Mouse (Mus musculus) hindbrain, embryonic 16.5 days (tissue): Measurements from ENCODE around the gene Gm28048. TPM values are rescaled to one million over a fixed set of nuclear protein-coding genes. Genes with fewer than 3 reads are reported as not detected.

Experiments
- ATAC-seq: fragments of 200-750 bp; cut with Nextera tagmentation; 2 replicates; pipeline ENCODE4 v1.8.0; 2017; ENCODE audit warnings: moderate TSS enrichment, moderate library complexity
- H3K27ac ChIP-seq: fragments of 300-500 bp; sonication (generic); 2 replicates; pipeline ENCODE4 v1.5.1; 2014; ENCODE audit warnings: low read depth, mild to moderate bottlenecking, control low read depth, low read length, moderate library complexity
- H3K27me3 ChIP-seq: fragments of 300-500 bp; sonication (generic); replicated peaks from 2 replicates; pipeline ENCODE4 v1.6.1; 2014; ENCODE audit warnings: low read length; ENCODE audit not compliant: control insufficient read depth, insufficient read depth
- H3K36me3 ChIP-seq: fragments of 300-500 bp; sonication (generic); 2 replicates; pipeline ENCODE4 v1.6.1; 2014; ENCODE audit warnings: mild to moderate bottlenecking, low read length, moderate library complexity, mixed read lengths; ENCODE audit not compliant: control insufficient read depth, insufficient read depth
- H3K4me1 ChIP-seq: fragments of 300-500 bp; sonication (generic); 2 replicates; pipeline ENCODE4 v1.6.1; 2014; ENCODE audit warnings: low read depth, low read length; ENCODE audit not compliant: control insufficient read depth, insufficient read depth
- H3K4me2 ChIP-seq: fragments of 300-500 bp; sonication (generic); 2 replicates; pipeline ENCODE4 v1.6.1; 2014; ENCODE audit warnings: mild to moderate bottlenecking, low read length, control low read depth, moderate library complexity
- H3K4me3 ChIP-seq: fragments of 300-500 bp; sonication (generic); 2 replicates; pipeline ENCODE4 v1.5.1; 2014; ENCODE audit warnings: mild to moderate bottlenecking, low read length, control low read depth, moderate library complexity
- H3K9ac ChIP-seq: fragments of 300-500 bp; sonication (generic); 2 replicates; pipeline ENCODE4 v1.6.1; 2014; ENCODE audit warnings: low read depth, mild to moderate bottlenecking, control low read depth, low read length, moderate library complexity
- H3K9me3 ChIP-seq: fragments of 300-500 bp; sonication (generic); 2 replicates; pipeline ENCODE4 v1.6.1; 2014; ENCODE audit warnings: mild to moderate bottlenecking, low read length, moderate library complexity; ENCODE audit not compliant: control insufficient read depth
- WGBS: fragments of 180-500 bp; shearing (Covaris S2); extraction: QIAGEN DNeasy Blood & Tissue Kit; methylation state at CpG from one replicate; pipeline ENCODE4 v1.1.7; 2014; 5-methylcytosine and 5-hydroxymethylcytosine counted together
- polyA plus RNA-seq: library from polyadenylated mRNA; unstranded; fragments of >200 nt; fragmentation: Nextera tagmentation; extraction: Ambion mirVana; gene quantifications from 2 replicates; pipeline ENCODE4 v1.2.1, GENCODE M21; 2015

Gene Gm28048
- polyA plus RNA-seq, 1 experiment from 2014 or later = 5.4 TPM

DNA sequence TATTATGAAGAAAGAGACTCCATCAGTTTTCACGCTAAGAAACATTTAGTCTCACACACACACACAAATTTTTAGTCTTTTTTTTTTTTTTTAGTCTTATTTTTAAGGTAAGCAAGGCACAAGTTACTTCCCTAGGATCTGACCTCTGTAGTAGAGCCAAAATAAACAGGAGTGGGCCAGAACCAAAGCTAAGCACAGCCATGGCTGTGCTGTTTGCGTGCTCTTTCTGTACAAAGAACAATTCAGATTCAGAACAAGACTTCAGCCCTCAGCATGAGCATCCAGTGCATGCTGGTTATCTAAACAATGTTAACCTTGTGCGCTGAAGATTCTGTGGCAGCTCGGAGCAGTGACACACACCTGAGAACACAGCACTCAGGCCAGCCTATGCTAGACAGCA is 17.5 kb downstream of the Gm28048 start:
- H3K27ac ChIP-seq = no peak overlapping the region
- no peak overlapping the region for H3K4me3 ChIP-seq
- peaks cover 10% of the 10 kb centered on the region for H3K9me3 ChIP-seq
- 0 out of 2 replicates have a peak, but pooled peaks cover 2% of the 10 kb centered on the region for H3K36me3 ChIP-seq
- no peak for ATAC-seq
- no peak overlapping the region for H3K4me2 ChIP-seq
- no peaks in the 10 kb centered on the region for H3K4me1 ChIP-seq
- no peaks in the 10 kb centered on the region for H3K27me3 ChIP-seq
- WGBS = 80% methylated on average over 4 of the region's 4 CpGs
- no peak overlapping the region for H3K9ac ChIP-seq

DNA sequence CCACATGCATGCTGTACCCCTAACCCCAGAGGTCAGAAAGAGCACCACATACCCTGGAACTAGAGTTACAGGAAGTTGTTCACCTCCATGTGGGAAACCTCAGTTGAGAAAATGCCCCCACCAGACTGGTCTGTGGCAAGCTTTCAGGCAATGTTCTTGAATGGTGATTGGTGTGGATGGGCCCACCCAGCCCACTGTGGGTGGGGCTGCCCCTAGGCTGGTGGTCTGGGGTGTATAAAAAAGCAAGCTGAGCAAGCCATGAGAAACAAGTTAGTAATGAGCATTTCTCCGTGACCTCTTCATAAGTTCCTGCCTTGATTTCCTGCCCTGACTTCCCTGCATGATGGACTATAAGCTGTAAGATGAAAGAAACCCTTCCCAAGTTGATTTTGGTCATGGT is 19.8 kb downstream of the Gm28048 start:
- peaks cover 4% of the 10 kb centered on the region for H3K9me3 ChIP-seq
- H3K27me3 ChIP-seq = no peaks in the 10 kb centered on the region
- H3K4me2 ChIP-seq = no peak overlapping the region
- H3K27ac ChIP-seq = no peak overlapping the region
- H3K4me1 ChIP-seq = no peaks in the 10 kb centered on the region
- H3K4me3 ChIP-seq = no peak overlapping the region
- WGBS = 90% methylated on average over 1 of the region's 1 CpGs
- H3K9ac ChIP-seq = no peak overlapping the region
- peak; percentile 40; the same call in 1 of the 2 replicates for ATAC-seq
- no peaks in the 10 kb centered on the region for H3K36me3 ChIP-seq

DNA sequence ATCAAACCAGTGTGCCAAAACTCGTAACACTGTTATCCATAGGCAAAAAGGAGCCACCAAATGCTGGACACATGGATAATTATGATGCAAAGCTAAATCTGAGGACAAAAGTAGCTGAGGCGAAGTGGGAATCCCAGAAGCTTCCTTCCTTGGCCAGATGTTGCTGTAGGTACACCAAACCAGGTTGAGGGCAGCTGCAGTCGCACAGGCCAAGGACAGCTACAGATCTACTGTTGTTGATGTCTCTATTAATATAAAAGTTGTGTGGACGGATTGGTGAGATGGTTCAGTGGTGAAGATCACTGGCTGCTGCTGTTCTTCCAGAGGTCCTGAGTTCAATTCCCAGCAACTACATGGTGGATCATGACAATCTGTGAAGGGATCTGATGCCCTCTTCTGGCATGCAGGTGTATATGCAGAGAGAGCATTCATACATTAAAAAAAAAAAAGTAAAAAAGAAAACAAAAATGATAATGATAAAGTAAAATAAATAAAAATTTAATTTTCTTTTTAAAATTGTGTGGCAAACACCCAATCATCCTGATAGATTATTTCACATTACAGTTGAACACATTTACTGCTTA is 24.0 kb downstream of the Gm28048 start:
- no peaks in the 10 kb centered on the region for H3K9me3 ChIP-seq
- no peak overlapping the region for H3K9ac ChIP-seq
- no peak overlapping the region for H3K4me2 ChIP-seq
- H3K27me3 ChIP-seq = no peaks in the 10 kb centered on the region
- H3K27ac ChIP-seq = no peak overlapping the region
- no peaks in the 10 kb centered on the region for H3K36me3 ChIP-seq
- 94% methylated on average over 4 of the region's 4 CpGs for WGBS
- ATAC-seq = no peak
- no peak overlapping the region for H3K4me3 ChIP-seq
- no peaks in the 10 kb centered on the region for H3K4me1 ChIP-seq

DNA sequence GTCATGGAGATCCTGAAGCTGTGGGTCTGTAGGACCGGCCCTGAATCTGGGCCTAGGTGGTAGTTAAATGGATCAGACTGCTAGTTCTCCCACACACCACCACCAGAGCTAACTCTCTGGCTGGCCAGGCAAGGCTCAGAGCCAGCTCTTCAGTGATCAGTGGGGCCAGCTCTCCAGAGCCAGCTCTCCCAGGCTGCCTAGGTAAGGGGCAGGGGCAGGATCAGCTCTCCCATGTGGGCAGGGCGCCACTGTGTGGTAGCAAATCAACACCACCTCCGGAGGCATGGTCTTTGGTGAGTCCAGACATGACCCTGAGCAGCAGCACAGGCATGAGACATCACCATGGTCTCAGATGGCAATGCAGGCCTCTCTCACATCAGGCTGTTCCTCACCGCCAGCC is 25.1 kb downstream of the Gm28048 start:
- Histone ChIP-seq H3K27ac (no peak overlapping the region), H3K4me2 (no peak overlapping the region), H3K9ac (no peak overlapping the region), H3K27me3 (no peaks in the 10 kb centered on the region), H3K4me3 (no peak overlapping the region), H3K4me1 (no peaks in the 10 kb centered on the region), H3K36me3 (no peaks in the 10 kb centered on the region), H3K9me3 (no peaks in the 10 kb centered on the region)
- ATAC-seq = peak; percentile 76; the same call in 1 of the 2 replicates
- 74% methylated on average over 4 of the region's 4 CpGs for WGBS

DNA sequence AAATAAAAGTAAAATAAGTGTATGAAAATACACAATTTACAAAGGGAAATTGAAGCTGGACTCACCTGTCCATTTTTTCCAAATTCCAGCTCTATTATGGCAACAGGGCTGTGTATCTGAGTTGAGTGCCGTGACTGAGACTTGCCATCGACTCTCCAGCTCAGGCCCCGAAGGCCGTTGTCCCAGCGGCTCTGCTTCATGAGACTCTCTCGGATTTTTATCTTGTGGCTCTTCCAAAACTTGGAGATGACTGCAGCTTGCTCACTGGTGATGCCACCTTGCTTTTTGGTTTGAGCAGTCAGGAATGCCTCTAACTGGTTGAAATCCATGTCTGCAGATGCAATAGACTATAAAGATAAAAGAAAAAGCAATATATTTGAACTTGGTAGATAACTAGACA is 25.5 kb downstream of the Gm28048 start:
- Histone ChIP-seq H3K9me3 (no peaks in the 10 kb centered on the region), H3K27me3 (no peaks in the 10 kb centered on the region), H3K36me3 (no peaks in the 10 kb centered on the region), H3K4me2 (no peak overlapping the region), H3K9ac (no peak overlapping the region), H3K4me3 (no peak overlapping the region), H3K27ac (no peak overlapping the region), H3K4me1 (no peaks in the 10 kb centered on the region)
- ATAC-seq = no peak
- 96% methylated on average over 6 of the region's 6 CpGs for WGBS

DNA sequence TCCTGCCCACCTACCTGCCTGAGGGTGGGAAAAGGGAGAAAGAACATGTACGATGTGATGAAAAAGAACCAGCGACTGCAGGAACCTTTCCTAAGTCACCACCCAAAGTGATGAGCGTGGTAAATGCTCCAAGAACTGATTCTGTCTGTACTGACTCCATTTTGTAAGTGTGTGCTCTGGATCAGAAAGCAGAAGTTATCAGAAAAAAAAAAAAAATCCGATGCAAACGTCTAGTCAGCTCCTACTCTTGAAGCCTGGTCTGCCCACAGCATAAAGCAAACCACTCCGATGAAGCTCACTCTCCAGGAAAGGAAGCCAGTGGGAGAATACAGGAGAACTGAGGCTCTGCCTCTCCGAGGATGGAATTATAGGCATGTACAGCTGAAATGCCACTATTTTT is 29.2 kb downstream of the Gm28048 start:
- H3K4me3 ChIP-seq = no peak overlapping the region
- no peak overlapping the region for H3K4me2 ChIP-seq
- no peak overlapping the region for H3K9ac ChIP-seq
- no peaks in the 10 kb centered on the region for H3K4me1 ChIP-seq
- H3K36me3 ChIP-seq = no peaks in the 10 kb centered on the region
- H3K9me3 ChIP-seq = no peaks in the 10 kb centered on the region
- no peak for ATAC-seq
- no peak overlapping the region for H3K27ac ChIP-seq
- H3K27me3 ChIP-seq = no peaks in the 10 kb centered on the region
- WGBS = 93% methylated on average over 7 of the region's 7 CpGs

DNA sequence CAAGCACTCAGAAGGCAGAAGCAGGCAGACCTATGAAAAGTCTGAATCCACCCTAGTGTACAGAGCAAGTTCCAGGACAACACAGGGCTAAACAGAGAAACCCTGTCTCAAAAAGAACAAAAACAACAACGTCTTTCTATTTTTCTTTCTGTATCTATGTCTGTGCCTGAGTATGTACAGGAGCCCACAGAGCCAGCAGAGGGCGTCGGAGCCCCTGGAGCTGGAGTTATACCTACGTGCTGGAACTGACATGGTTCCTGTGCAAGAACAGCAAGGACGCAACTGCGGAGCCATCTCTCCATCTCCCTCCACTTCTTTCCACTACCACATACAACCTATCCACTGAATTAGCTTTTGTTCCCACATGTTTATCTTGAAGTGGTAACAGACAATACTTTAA is 31.8 kb downstream of the Gm28048 start:
- no peak overlapping the region for H3K9ac ChIP-seq
- H3K4me2 ChIP-seq = no peak overlapping the region
- H3K4me1 ChIP-seq = no peaks in the 10 kb centered on the region
- H3K27ac ChIP-seq = no peak overlapping the region
- WGBS = 90% methylated on average over 6 of the region's 6 CpGs
- no peak for ATAC-seq
- H3K4me3 ChIP-seq = no peak overlapping the region
- H3K36me3 ChIP-seq = no peaks in the 10 kb centered on the region
- H3K9me3 ChIP-seq = no peaks in the 10 kb centered on the region
- no peaks in the 10 kb centered on the region for H3K27me3 ChIP-seq

DNA sequence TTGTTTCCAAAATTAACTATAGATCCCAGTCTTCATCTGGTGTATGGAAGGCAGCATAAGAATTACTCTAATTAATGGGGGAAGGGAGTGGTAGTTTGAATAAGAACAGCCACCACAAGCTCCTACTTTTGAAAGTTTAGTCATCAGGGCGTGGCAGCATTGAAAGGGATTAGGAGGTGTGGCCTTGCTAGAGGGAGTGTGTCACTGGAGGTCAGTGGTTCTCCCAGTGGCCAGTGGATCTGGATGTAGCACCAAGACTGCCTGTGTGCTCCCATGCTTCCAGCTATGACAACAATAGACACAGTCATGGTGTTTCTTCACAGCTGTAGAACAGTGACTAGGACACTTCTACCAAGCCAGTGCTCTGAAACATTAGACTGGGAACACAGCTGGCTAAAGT is 32.8 kb downstream of the Gm28048 start:
- H3K27ac ChIP-seq = no peak overlapping the region
- 100% methylated on average over 1 of the region's 1 CpGs for WGBS
- H3K36me3 ChIP-seq = no peaks in the 10 kb centered on the region
- H3K9me3 ChIP-seq = no peaks in the 10 kb centered on the region
- no peak overlapping the region for H3K4me2 ChIP-seq
- ATAC-seq = no peak
- H3K9ac ChIP-seq = no peak overlapping the region
- no peaks in the 10 kb centered on the region for H3K4me1 ChIP-seq
- H3K4me3 ChIP-seq = no peak overlapping the region
- no peaks in the 10 kb centered on the region for H3K27me3 ChIP-seq

DNA sequence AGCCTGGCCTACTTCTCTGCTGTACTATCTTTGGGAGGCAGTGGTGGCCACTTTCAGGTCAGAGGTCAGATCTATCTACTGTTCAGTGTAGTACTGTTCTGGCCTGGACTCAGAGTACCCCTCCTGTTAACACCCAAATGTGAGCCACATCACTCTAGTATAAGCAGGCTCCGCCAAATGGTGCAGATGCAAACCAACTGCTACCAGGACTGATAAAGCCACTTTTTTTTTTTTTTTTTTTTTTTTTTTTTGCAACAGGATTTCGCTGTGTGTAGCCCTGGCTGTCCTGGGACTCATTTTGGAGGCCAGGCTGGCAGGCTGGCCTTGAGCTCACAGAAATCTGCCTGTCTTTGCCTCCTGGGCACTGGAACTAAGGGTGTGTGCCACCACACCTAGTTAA is 42.9 kb downstream of the Gm28048 start:
- Histone ChIP-seq H3K4me2 (no peak overlapping the region), H3K36me3 (no peaks in the 10 kb centered on the region), H3K4me3 (no peak overlapping the region), H3K27ac (no peak overlapping the region), H3K27me3 (no peaks in the 10 kb centered on the region), H3K9me3 (no peaks in the 10 kb centered on the region), H3K9ac (no peak overlapping the region), H3K4me1 (no peaks in the 10 kb centered on the region)
- ATAC-seq = no peak
- 87% methylated on average over 2 of the region's 2 CpGs for WGBS
